Mouse (Mus musculus): Measurements from ENCODE around the gene Rbbp9.
"Not testable (repeated sequence)": the region's sequence is repeated elsewhere in the genome, so short reads cannot be mapped to it uniquely, and the experiment has no call there.

Rbbp9 gene

GRCm38 (mm10) chr2:144550529-144550928 is at the start of gene Rbbp9:
Gene Rbbp9 (minus strand): TSS chr2:144550869.
- peak; percentile 67 for DNase-seq (ENCODE audit: low read depth, low spot score)
- 0 out of 2 replicates have a peak, but pooled peaks cover 3% of the 10 kb centered on the region for H3K36me3 ChIP-seq (ENCODE audit: control insufficient read depth, insufficient read depth, low read length, poor library complexity, severe bottlenecking)
- no peaks in the 10 kb centered on the region for H3K27me3 ChIP-seq (ENCODE audit: control insufficient read depth, insufficient read depth, low read length, poor library complexity, severe bottlenecking)

DNA sequence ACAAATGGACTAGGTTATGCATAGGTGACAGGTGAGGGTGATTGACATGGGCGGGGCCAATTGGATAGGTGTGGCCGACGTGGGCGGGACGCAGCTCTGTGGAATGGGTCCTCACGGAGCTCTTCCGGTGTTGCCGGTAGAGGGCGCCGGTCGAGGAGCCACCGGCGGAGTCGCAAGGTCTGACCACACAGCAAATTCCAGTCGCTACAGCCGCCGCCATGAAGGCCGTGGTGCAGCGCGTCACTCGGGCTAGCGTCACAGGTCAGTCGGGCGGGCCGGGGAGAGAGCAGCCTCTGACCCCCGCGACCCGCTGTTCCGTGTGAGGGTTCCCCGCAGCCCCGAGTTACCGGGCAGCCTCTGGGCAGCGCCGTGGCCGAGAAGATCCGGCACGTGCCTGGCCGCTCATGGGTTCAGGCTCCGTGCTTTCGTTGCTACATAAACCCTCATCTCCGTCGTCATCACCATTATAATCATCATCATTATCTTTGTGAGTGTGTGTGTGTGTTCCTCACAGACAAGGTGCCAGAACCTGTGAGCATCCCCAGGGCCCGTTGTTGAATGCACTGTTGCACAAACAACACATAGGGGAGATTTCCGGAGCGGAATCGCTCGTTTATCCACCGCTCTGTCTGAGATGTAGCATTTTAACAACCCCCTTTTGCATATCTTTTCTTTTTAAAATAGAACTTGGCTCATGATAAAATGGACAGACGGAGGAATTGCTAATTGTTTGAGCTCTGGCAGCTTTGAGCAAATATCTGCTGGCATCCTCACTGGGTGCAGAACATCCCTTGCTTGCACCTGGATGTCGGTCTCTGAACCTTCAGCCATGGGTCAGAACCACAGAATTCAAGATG is 49.4 kb upstream of the Rbbp9 start, which contains the start of gene Dtd1:
Gene Dtd1, plus strand, starts transcription at position 67 of the 857 bp plus-strand sequence.
- H3K36me3 ChIP-seq (ENCODE audit: control insufficient read depth, insufficient read depth, low read length, poor library complexity, severe bottlenecking) = no peaks in the 10 kb centered on the region; the same call in 1 of the 2 replicates
- DNase-seq (ENCODE audit: low read depth, low spot score) = peak; percentile 93
- H3K27me3 ChIP-seq (ENCODE audit: control insufficient read depth, insufficient read depth, low read length, poor library complexity, severe bottlenecking) = no peaks in the 10 kb centered on the region

DNA sequence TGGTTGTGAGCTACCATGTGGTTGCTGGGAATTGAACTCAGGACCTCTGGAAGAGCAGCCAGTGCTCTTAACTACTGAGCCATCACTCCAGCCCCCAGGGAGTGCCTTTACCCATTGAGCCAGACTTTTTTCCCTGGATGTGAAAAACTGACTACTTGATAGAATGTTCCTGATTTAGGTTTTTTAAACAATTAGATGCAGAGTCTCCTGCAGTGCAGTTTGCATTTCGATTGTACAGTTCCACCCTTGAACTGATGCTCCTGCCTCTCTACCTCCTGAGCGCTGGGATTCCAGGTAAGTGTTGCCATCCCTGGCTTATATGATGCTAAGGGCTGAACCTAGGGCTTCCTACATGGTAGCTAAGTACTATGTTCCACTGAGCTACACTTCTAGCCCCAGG is 47.3 kb upstream of the Rbbp9 start:
- Histone ChIP-seq H3K27me3 (ENCODE audit: control insufficient read depth, insufficient read depth, low read length, poor library complexity, severe bottlenecking) (no peaks in the 10 kb centered on the region), H3K36me3 (ENCODE audit: control insufficient read depth, insufficient read depth, low read length, poor library complexity, severe bottlenecking) (no peaks in the 10 kb centered on the region)
- no peak for DNase-seq (ENCODE audit: low read depth, low spot score)

GRCm38 (mm10) chr2:144593951-144594651 is 43.4 kb upstream of the Rbbp9 start, which contains the start of gene Smim26:
Gene Smim26 (plus strand): TSS chr2:144594054.
- DNase-seq (ENCODE audit: low read depth, low spot score) = peak; percentile 74
- Histone ChIP-seq H3K36me3 (ENCODE audit: control insufficient read depth, insufficient read depth, low read length, poor library complexity, severe bottlenecking) (peaks cover 2% of the 10 kb centered on the region; the same call in 1 of the 2 replicates), H3K27me3 (ENCODE audit: control insufficient read depth, insufficient read depth, low read length, poor library complexity, severe bottlenecking) (no peaks in the 10 kb centered on the region)

GRCm38 (mm10) chr2:144593036-144593435 is 42.4 kb upstream of the Rbbp9 start:
- peak; percentile 16 for DNase-seq (ENCODE audit: low read depth, low spot score)
- H3K27me3 ChIP-seq (ENCODE audit: control insufficient read depth, insufficient read depth, low read length, poor library complexity, severe bottlenecking); H3K36me3 ChIP-seq (ENCODE audit: control insufficient read depth, insufficient read depth, low read length, poor library complexity, severe bottlenecking): not testable (repeated sequence)

DNA sequence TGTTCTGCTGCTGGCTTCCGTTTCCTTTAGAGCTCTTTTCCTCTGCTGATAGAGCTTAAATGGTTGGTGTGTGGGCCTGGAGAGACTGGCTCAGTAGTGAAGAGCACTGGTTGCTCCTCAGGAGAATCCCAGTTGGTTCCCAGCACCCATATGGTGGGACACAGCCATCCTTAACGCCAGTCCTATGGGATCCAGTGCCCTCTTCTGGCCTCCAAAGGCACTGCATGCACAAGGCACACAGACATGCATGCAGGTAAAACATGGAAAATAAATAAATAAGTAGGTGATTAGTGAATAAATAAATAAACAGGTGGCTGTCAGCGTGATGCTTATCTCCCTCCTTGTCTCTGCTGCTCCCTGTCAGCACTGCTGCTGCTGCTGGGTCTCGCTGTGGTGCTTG is 38.1 kb upstream of the Rbbp9 start:
- no peak for DNase-seq (ENCODE audit: low read depth, low spot score)
- Histone ChIP-seq H3K36me3 (ENCODE audit: control insufficient read depth, insufficient read depth, low read length, poor library complexity, severe bottlenecking) (peaks cover 15% of the 10 kb centered on the region), H3K27me3 (ENCODE audit: control insufficient read depth, insufficient read depth, low read length, poor library complexity, severe bottlenecking) (no peaks in the 10 kb centered on the region)

DNA sequence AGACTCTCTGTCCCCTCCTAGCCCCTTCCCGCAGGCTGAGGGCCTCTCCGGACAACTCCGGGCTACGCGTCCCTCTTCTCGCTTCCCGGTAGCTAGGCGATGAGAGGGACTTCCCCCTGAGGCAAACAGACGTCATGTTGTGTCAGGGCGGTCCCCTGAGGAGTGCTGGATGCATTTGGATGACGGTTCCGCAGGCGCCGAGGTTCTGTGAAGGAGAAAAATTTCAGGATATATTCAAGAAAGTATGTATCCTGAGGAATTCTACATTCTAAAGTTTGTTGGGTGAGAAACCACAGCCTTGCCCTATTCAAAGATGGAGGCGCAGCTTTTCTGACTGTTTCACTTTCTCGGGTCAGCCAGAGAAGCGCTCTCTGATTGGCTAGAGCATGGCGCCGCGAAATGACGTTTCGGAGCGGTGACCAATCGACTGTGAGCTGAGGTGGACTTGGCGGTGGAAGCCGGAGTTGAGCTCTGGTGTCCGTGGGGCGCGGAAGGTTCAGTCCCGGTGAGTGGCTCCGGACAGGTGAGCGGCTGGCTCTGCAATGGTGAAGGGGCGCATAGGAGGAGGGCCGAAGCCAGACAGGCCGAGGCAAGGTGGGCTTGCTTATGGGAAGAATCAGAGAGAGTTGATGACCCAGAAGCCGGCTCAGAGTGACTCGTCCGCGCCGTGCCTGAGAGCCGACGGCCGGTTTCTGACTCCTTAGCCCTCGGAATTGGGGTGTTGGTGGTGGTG is 5.3 kb upstream of the Rbbp9 start, which contains the start of gene Sec23b:
Gene Sec23b, plus strand, starts transcription at position 410 of the 733 bp plus-strand sequence.
- peak; percentile 97 for DNase-seq (ENCODE audit: low read depth, low spot score)
- no peaks in the 10 kb centered on the region for H3K27me3 ChIP-seq (ENCODE audit: control insufficient read depth, insufficient read depth, low read length, poor library complexity, severe bottlenecking)
- H3K36me3 ChIP-seq (ENCODE audit: control insufficient read depth, insufficient read depth, low read length, poor library complexity, severe bottlenecking) = peaks cover 3% of the 10 kb centered on the region; the same call in 1 of the 2 replicates

- DNase-seq (ENCODE audit: low read depth, low spot score) = no peak
- Histone ChIP-seq H3K27me3 (ENCODE audit: control insufficient read depth, insufficient read depth, low read length, poor library complexity, severe bottlenecking) (no peaks in the 10 kb centered on the region), H3K36me3 (ENCODE audit: control insufficient read depth, insufficient read depth, low read length, poor library complexity, severe bottlenecking) (peaks cover 3% of the 10 kb centered on the region; the same call in 1 of the 2 replicates)
Observed at GRCm38 (mm10) chr2:144555286-144555819, 4.7 kb upstream of the Rbbp9 start.

- Histone ChIP-seq H3K27me3 (ENCODE audit: control insufficient read depth, insufficient read depth, low read length, poor library complexity, severe bottlenecking) (no peaks in the 10 kb centered on the region), H3K36me3 (ENCODE audit: control insufficient read depth, insufficient read depth, low read length, poor library complexity, severe bottlenecking) (no peaks in the 10 kb centered on the region)
- peak; percentile 44 for DNase-seq (ENCODE audit: low read depth, low spot score)
Observed at GRCm38 (mm10) chr2:144553905-144554304, 3.2 kb upstream of the Rbbp9 start.

DNA sequence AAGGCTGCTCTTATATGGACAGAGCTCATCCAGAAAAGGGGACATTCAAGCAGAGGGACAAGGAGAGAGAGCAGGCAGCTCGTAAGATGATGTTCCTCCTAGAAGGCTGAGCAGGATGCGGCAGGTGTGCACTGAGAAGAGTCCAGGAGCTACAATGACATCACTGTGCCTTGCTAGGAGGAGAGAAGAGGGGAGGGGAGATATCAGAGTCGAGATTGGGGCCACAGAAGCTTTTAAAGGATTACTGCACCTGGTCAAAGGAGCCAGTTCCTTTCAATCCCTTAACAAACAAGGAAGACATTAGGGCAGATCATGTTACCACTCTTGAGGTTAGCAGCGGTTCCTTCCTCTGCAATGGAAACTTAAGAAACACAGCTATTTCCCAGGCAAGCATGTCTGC is 3.1 kb downstream of the Rbbp9 start:
- no peak for DNase-seq (ENCODE audit: low read depth, low spot score)
- Histone ChIP-seq H3K27me3 (ENCODE audit: control insufficient read depth, insufficient read depth, low read length, poor library complexity, severe bottlenecking) (no peaks in the 10 kb centered on the region), H3K36me3 (ENCODE audit: control insufficient read depth, insufficient read depth, low read length, poor library complexity, severe bottlenecking) (peaks cover 5% of the 10 kb centered on the region; the same call in 1 of the 2 replicates)

DNA sequence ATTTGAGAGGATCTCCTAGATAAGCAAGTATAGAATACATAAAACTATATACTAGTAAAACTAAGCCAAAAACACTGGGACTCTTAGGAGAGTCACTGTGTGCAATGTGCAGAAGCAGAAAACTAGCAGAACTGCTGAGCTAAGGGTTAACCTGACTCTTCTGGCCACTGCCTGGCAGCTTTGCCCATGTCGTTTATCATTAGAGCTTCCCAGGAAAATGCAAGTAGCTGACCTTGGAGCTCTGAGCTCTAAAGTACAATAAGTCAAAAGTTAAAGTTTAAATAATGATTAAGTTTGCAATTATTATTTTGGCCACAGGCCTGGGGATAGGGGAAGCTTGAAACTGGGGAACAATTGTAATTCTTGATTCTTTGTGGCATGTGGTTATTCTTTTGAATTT is 5.2 kb downstream of the Rbbp9 start:
- H3K36me3 ChIP-seq (ENCODE audit: control insufficient read depth, insufficient read depth, low read length, poor library complexity, severe bottlenecking) = peaks cover 5% of the 10 kb centered on the region
- H3K27me3 ChIP-seq (ENCODE audit: control insufficient read depth, insufficient read depth, low read length, poor library complexity, severe bottlenecking) = no peaks in the 10 kb centered on the region
- DNase-seq (ENCODE audit: low read depth, low spot score) = no peak

DNA sequence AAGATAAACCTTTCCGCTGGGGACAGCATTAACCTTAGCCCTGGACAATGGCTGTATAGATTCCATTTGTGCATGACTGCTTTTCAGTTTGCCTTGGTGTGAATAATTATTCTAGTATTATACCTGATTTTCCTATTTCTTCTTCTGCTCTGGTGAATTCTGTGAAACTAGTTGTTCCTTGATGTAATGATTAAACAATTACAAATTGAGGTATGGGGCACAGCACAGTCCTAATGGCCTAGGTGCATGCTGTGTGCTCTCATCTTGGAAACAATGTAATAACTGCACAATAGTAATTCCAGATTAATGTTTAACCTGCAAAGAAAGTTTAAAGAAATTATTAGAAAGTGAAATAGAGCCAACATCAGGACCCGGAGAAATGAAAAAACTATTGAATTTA is 5.6 kb downstream of the Rbbp9 start:
- peaks cover 5% of the 10 kb centered on the region for H3K36me3 ChIP-seq (ENCODE audit: control insufficient read depth, insufficient read depth, low read length, poor library complexity, severe bottlenecking)
- no peaks in the 10 kb centered on the region for H3K27me3 ChIP-seq (ENCODE audit: control insufficient read depth, insufficient read depth, low read length, poor library complexity, severe bottlenecking)
- no peak for DNase-seq (ENCODE audit: low read depth, low spot score)

- Histone ChIP-seq H3K27me3 (ENCODE audit: control insufficient read depth, insufficient read depth, low read length, poor library complexity, severe bottlenecking) (no peaks in the 10 kb centered on the region), H3K36me3 (ENCODE audit: control insufficient read depth, insufficient read depth, low read length, poor library complexity, severe bottlenecking) (peaks cover 5% of the 10 kb centered on the region)
- DNase-seq (ENCODE audit: low read depth, low spot score) = no peak
Observed at GRCm38 (mm10) chr2:144544630-144545029, 6.0 kb downstream of the Rbbp9 start.

- Histone ChIP-seq H3K36me3 (ENCODE audit: control insufficient read depth, insufficient read depth, low read length, poor library complexity, severe bottlenecking) (peaks cover 10% of the 10 kb centered on the region), H3K27me3 (ENCODE audit: control insufficient read depth, insufficient read depth, low read length, poor library complexity, severe bottlenecking) (no peaks in the 10 kb centered on the region)
- no peak for DNase-seq (ENCODE audit: low read depth, low spot score)
Observed at GRCm38 (mm10) chr2:144543670-144544069, 7.0 kb downstream of the Rbbp9 start.
